Mouse (Mus musculus): ENCODE data around the gene Efl1. TPM values are rescaled to one million over a fixed set of nuclear protein-coding genes. Genes with fewer than 3 reads are reported as not detected.
A peak's percentile ranks its signal among the peaks of the same experiment; 100 is the strongest.
"Not testable (repeated sequence)": the region's sequence is repeated elsewhere in the genome, so short reads cannot be mapped to it uniquely, and the experiment has no call there.

Efl1 gene
- polyA plus RNA-seq, 1 experiment: 4.3 TPM

GRCm38 (mm10) chr7:82715912-82716601 lies 67.6 kb downstream of the Efl1 start:
- 54% methylated on average over 8 of the region's 8 CpGs for WGBS
- no peak for DNase-seq (ENCODE audit: low read depth, low spot score)

GRCm38 (mm10) chr7:82719285-82719684 lies 70.9 kb downstream of the Efl1 start:
- no peak for DNase-seq (ENCODE audit: low read depth, low spot score)
- 84% methylated on average over 5 of the region's 5 CpGs for WGBS

- DNase-seq (ENCODE audit: low read depth, low spot score): no peak
- 90% methylated on average over 5 of the region's 5 CpGs for WGBS
Measured at GRCm38 (mm10) chr7:82719740-82720139, 71.3 kb downstream of the Efl1 start.

GRCm38 (mm10) chr7:82720501-82720900 lies 72.1 kb downstream of the Efl1 start:
- WGBS: 84% methylated on average over 7 of the region's 7 CpGs
- DNase-seq (ENCODE audit: low read depth, low spot score): no peak

GRCm38 (mm10) chr7:82720906-82721305 lies 72.5 kb downstream of the Efl1 start:
- DNase-seq (ENCODE audit: low read depth, low spot score): no peak
- WGBS: 61% methylated on average over 7 of the region's 7 CpGs

- 89% methylated on average over 7 of the region's 7 CpGs for whole genome bisulfite sequencing
- no peak for DNase-seq (ENCODE audit: low read depth, low spot score)
Measured at GRCm38 (mm10) chr7:82722486-82723123, 74.2 kb downstream of the Efl1 start.

- DNase-seq (ENCODE audit: low read depth, low spot score): no peak
- 84% methylated on average over 7 of the region's 7 CpGs for WGBS
Measured at GRCm38 (mm10) chr7:82723151-82723871, 74.9 kb downstream of the Efl1 start.

- no peak for DNase-seq (ENCODE audit: low read depth, low spot score)
- WGBS: 89% methylated on average over 3 of the region's 3 CpGs
Measured at GRCm38 (mm10) chr7:82724491-82724890, 76.1 kb downstream of the Efl1 start.

GRCm38 (mm10) chr7:82725006-82725636 lies 76.7 kb downstream of the Efl1 start:
- DNase-seq (ENCODE audit: low read depth, low spot score): no peak
- 80% methylated on average over 5 of the region's 5 CpGs for WGBS

- DNase-seq (ENCODE audit: low read depth, low spot score): no peak
- 69% methylated on average over 14 of the region's 14 CpGs for WGBS
Measured at GRCm38 (mm10) chr7:82725741-82726450, 77.5 kb downstream of the Efl1 start.

- DNase-seq (ENCODE audit: low read depth, low spot score): no peak
- 70% methylated on average over 5 of the region's 5 CpGs for WGBS
Measured at GRCm38 (mm10) chr7:82727066-82727465, 78.7 kb downstream of the Efl1 start.

GRCm38 (mm10) chr7:82729009-82729408 lies 80.6 kb downstream of the Efl1 start:
- 90% methylated on average over 7 of the region's 8 CpGs for WGBS

GRCm38 (mm10) chr7:82733118-82733517 lies 84.7 kb downstream of the Efl1 start:
- WGBS: 32% methylated on average over 5 of the region's 5 CpGs
- peak; percentile 24 for DNase-seq (ENCODE audit: low read depth, low spot score)

More at GRCm38 (mm10) chr7:82729009-82729408, 80.6 kb downstream of the Efl1 start:
- DNase-seq (ENCODE audit: low read depth, low spot score): not testable (repeated sequence)

- 77% methylated on average over 6 of the region's 6 CpGs for WGBS
Measured at GRCm38 (mm10) chr7:82733995-82734394, 85.6 kb downstream of the Efl1 start.

GRCm38 (mm10) chr7:82734748-82735600 lies 86.6 kb downstream of the Efl1 start:
- no peak for DNase-seq (ENCODE audit: low read depth, low spot score)
- 73% methylated on average over 3 of the region's 3 CpGs for WGBS

More at GRCm38 (mm10) chr7:82733995-82734394, 85.6 kb downstream of the Efl1 start:
- no peak for DNase-seq (ENCODE audit: low read depth, low spot score)

GRCm38 (mm10) chr7:82743116-82743765 lies 94.8 kb downstream of the Efl1 start:
- WGBS: 89% methylated on average over 11 of the region's 11 CpGs
- no peak for DNase-seq (ENCODE audit: low read depth, low spot score)

GRCm38 (mm10) chr7:82744167-82744715 lies 95.8 kb downstream of the Efl1 start:
- 86% methylated on average over 18 of the region's 18 CpGs for WGBS
- DNase-seq (ENCODE audit: low read depth, low spot score): no peak

GRCm38 (mm10) chr7:82748812-82749211 lies 100.4 kb downstream of the Efl1 start:
- WGBS: 62% methylated on average over 2 of the region's 2 CpGs
- no peak for DNase-seq (ENCODE audit: low read depth, low spot score)

Measured in large intestine, adult 2 months (tissue).